ENCODE assay signal across 18 mouse cellular contexts in the genomic region with DNA sequence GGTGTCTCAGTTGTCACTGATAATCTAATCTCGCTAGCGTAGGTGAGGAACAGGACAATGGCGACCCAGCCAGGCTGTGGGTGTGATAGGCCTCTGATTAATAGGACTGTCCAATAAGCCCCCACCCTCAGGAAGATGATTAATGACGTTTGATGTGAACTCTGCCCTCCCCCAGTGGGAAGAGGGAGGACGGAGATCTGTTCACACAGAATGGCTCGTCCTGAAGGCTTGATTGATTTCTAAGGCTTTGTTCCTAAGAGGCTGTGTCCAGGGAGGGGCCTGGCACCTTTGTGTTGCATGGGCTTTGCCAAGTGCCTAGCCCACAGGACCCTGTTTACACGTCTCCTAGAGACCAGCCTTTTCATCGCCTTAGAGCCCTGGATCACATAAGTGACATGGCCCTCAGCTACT. TPM values are rescaled to one million over a fixed set of nuclear protein-coding genes. Genes with fewer than 3 reads are reported as not detected.
DNase-seq lines count a peak whose midpoint lies in the region; ATAC-seq and TF ChIP-seq lines count a peak whose summit lies in the region.
"Had no signal": no experiment of that assay in that cellular context is flagged by ENCODE, and none has a peak within 500 bp of the region (broad histone marks: within the 10 kb centered on the region; RNA-seq: fewer than 3 reads in every experiment).

No protein-coding gene starts in this region.

- TF ChIP-seq CTCF in stomach, postnatal 0 days (IDR thresholded peaks at IDR 0.05; ENCODE audit: low read depth), result no peak

- H3K4me3 ChIP-seq in kidney, embryonic 16.5 days (ENCODE audit: low read length), result no peak overlapping the region
- no peak overlapping the region for H3K4me3 ChIP-seq in hindbrain, embryonic 12.5 days
- no peak overlapping the region for H3K4me3 ChIP-seq in midbrain, embryonic 11.5 days (ENCODE audit: low read depth, low read length)
- H3K4me3 ChIP-seq in stomach, postnatal 0 days (ENCODE audit: low read depth, low read length), result no peak overlapping the region
- H3K4me3 ChIP-seq: embryonic facial prominence, embryonic 15.5 days; limb, embryonic 10.5 days; megakaryocyte, embryonic 14.5 days had no signal

- peak; percentile 30 for DNase-seq in kidney, adult 18-20 months
- DNase-seq in midbrain, embryonic 11.5 days (ENCODE audit: low spot score, missing footprints), result peak; percentile 94
- no peak for DNase-seq in stomach, postnatal 0 days (ENCODE audit: low spot score)
- no peak for DNase-seq in frontal cortex, adult 2 months (ENCODE audit: extremely low spot score in 1 of 2, low spot score in 1 of 2)
- DNase-seq in cerebellum, postnatal 10 days, result no peak
- DNase-seq: cerebellum, adult 11 months; gastrocnemius, postnatal 36 days; heart, postnatal 14 days; liver, postnatal 0 days; thymus, adult 2 months had no signal

- peaks cover 21% of the 10 kb centered on the region for H3K4me1 ChIP-seq in kidney, embryonic 16.5 days (ENCODE audit: insufficient read depth, low read length)
- H3K4me1 ChIP-seq in hindbrain, embryonic 12.5 days, result peaks cover 43% of the 10 kb centered on the region
- H3K4me1 ChIP-seq in midbrain, embryonic 11.5 days (ENCODE audit: control insufficient read depth, insufficient read depth, low read length), result peaks cover 43% of the 10 kb centered on the region
- no peaks in the 10 kb centered on the region for H3K4me1 ChIP-seq in stomach, postnatal 0 days (replicated peaks; ENCODE audit: control insufficient read depth, insufficient read depth)

- no peak overlapping the region for H3K4me2 ChIP-seq in kidney, embryonic 16.5 days (replicated peaks; ENCODE audit: low read depth, low read length)
- H3K4me2 ChIP-seq in hindbrain, embryonic 12.5 days (replicated peaks), result no peak overlapping the region
- H3K4me2 ChIP-seq in midbrain, embryonic 11.5 days, result no peak overlapping the region
- no peak overlapping the region for H3K4me2 ChIP-seq in stomach, postnatal 0 days (replicated peaks; ENCODE audit: low read depth)
- H3K4me2 ChIP-seq: embryonic facial prominence, embryonic 15.5 days had no signal

- no peaks in the 10 kb centered on the region; the same call in 1 of the 2 replicates for H3K9me3 ChIP-seq in kidney, embryonic 16.5 days (ENCODE audit: low read length)
- peaks cover 6% of the 10 kb centered on the region; the same call in 1 of the 2 replicates for H3K9me3 ChIP-seq in hindbrain, embryonic 12.5 days (replicated peaks)
- H3K9me3 ChIP-seq in midbrain, embryonic 11.5 days (ENCODE audit: control insufficient read depth, low read length), result no peaks in the 10 kb centered on the region
- no peaks in the 10 kb centered on the region for H3K9me3 ChIP-seq in stomach, postnatal 0 days (ENCODE audit: control insufficient read depth, low read length)
- H3K9me3 ChIP-seq: embryonic facial prominence, embryonic 15.5 days; limb, embryonic 10.5 days had no signal

- no peak overlapping the region for H3K9ac ChIP-seq in kidney, embryonic 16.5 days (replicated peaks; ENCODE audit: low read length)
- no peak overlapping the region for H3K9ac ChIP-seq in hindbrain, embryonic 12.5 days
- no peak overlapping the region for H3K9ac ChIP-seq in midbrain, embryonic 11.5 days (ENCODE audit: low read length)
- no peak overlapping the region for H3K9ac ChIP-seq in stomach, postnatal 0 days (ENCODE audit: low read length)
- H3K9ac ChIP-seq: embryonic facial prominence, embryonic 15.5 days; liver, postnatal 0 days had no signal

- no peak overlapping the region for H3K27ac ChIP-seq in kidney, embryonic 16.5 days (ENCODE audit: low read length)
- peak overlapping the region; percentile 96 for H3K27ac ChIP-seq in hindbrain, embryonic 12.5 days
- H3K27ac ChIP-seq in midbrain, embryonic 11.5 days (ENCODE audit: low read depth, low read length), result peak overlapping the region; percentile 77
- H3K27ac ChIP-seq in stomach, postnatal 0 days (replicated peaks), result no peak overlapping the region
- H3K27ac ChIP-seq: embryonic facial prominence, embryonic 15.5 days had no signal

- no peak for TF ChIP-seq EP300 in stomach, postnatal 0 days (optimal IDR thresholded peaks at IDR 0.05)

- no peaks in the 10 kb centered on the region for H3K36me3 ChIP-seq in kidney, embryonic 16.5 days (ENCODE audit: insufficient read depth, low read length)
- H3K36me3 ChIP-seq in hindbrain, embryonic 12.5 days, result no peaks in the 10 kb centered on the region
- no peaks in the 10 kb centered on the region for H3K36me3 ChIP-seq in midbrain, embryonic 11.5 days (ENCODE audit: control insufficient read depth, insufficient read depth, low read length)
- H3K36me3 ChIP-seq in stomach, postnatal 0 days (ENCODE audit: control insufficient read depth, insufficient read depth, low read length), result no peaks in the 10 kb centered on the region
- H3K36me3 ChIP-seq: embryonic facial prominence, embryonic 15.5 days; limb, embryonic 10.5 days had no signal

- H3K27me3 ChIP-seq in kidney, embryonic 16.5 days (ENCODE audit: insufficient read depth, low read length), result no peaks in the 10 kb centered on the region
- no peaks in the 10 kb centered on the region for H3K27me3 ChIP-seq in hindbrain, embryonic 12.5 days
- H3K27me3 ChIP-seq in midbrain, embryonic 11.5 days (ENCODE audit: control insufficient read depth, insufficient read depth, low read length), result no peaks in the 10 kb centered on the region
- no peaks in the 10 kb centered on the region for H3K27me3 ChIP-seq in stomach, postnatal 0 days (ENCODE audit: control insufficient read depth, insufficient read depth, low read length)
- H3K27me3 ChIP-seq: embryonic facial prominence, embryonic 15.5 days had no signal

- no peak for ATAC-seq in kidney, embryonic 16.5 days (ENCODE audit: low FRiP score, low TSS enrichment)
- ATAC-seq in hindbrain, embryonic 12.5 days (ENCODE audit: low FRiP score), result peak; percentile 86
- ATAC-seq in midbrain, embryonic 11.5 days (ENCODE audit: low FRiP score), result peak; percentile 78
- 0 out of 2 replicates have a peak, but pooled peaks have one; percentile 36 for ATAC-seq in stomach, postnatal 0 days (ENCODE audit: low FRiP score, low TSS enrichment)
- no peak for ATAC-seq in frontal cortex, adult (ENCODE audit: low TSS enrichment)
- ATAC-seq: liver, postnatal 0 days had no signal

- 31% methylated on average over 8 of the region's 8 CpGs for WGBS in kidney, embryonic 16.5 days
- WGBS in hindbrain, embryonic 12.5 days, result 22% methylated on average over 8 of the region's 8 CpGs
- WGBS in midbrain, embryonic 11.5 days, result 20% methylated on average over 8 of the region's 8 CpGs
- 28% methylated on average over 8 of the region's 8 CpGs for WGBS in stomach, postnatal 0 days

RNA-seq across cellular contexts. Expression of gene Ccdc182, which starts 13.4 kb away (rescaled TPM):
- polyA plus RNA-seq in kidney, embryonic 16.5 days (2015; fragmentation: Nextera tagmentation; extraction: Ambion mirVana), result 3.0 and 3.3 TPM in 2 replicates
- 3.8 and 4.3 TPM in 2 replicates for polyA plus RNA-seq in hindbrain, embryonic 12.5 days (2016; fragmentation: Nextera tagmentation; extraction: Ambion mirVana)
- 9.1 and 9.5 TPM in 2 replicates for polyA plus RNA-seq in midbrain, embryonic 11.5 days (2014; fragmentation: Nextera tagmentation; extraction: Ambion mirVana)
- not detected in 2 replicates for polyA plus RNA-seq in stomach, postnatal 0 days (2015; fragmentation: Nextera tagmentation; extraction: Ambion mirVana)
- polyA plus RNA-seq in frontal cortex, adult 2 months (2012; rRNA removed), result not detected in 2 replicates
- polyA plus RNA-seq: embryonic facial prominence, embryonic 15.5 days; large intestine, adult 2 months; limb, embryonic 10.5 days; liver, postnatal 0 days; spleen, adult 2 months; thymus, adult 2 months had no signal

Comparison
In these comparisons a context has a peak if more than half of its experiments do, and no peak if none do; other contexts are left out.
1. DNase-seq: peak in kidney, adult 18-20 months (single experiment) and midbrain, embryonic 11.5 days (single experiment); none in stomach, postnatal 0 days (single experiment), frontal cortex, adult 2 months (0 of 2) and cerebellum, postnatal 10 days (0 of 2).
2. ATAC-seq: peak in hindbrain, embryonic 12.5 days (single experiment), midbrain, embryonic 11.5 days (single experiment) and stomach, postnatal 0 days (single experiment); none in kidney, embryonic 16.5 days (single experiment) and frontal cortex, adult (single experiment).
3. H3K27ac ChIP-seq: peak in hindbrain, embryonic 12.5 days (single experiment) and midbrain, embryonic 11.5 days (single experiment); none in kidney, embryonic 16.5 days (single experiment) and stomach, postnatal 0 days (single experiment).